Mouse (Mus musculus): ENCODE measurements around the gene Ano9. TPM values are rescaled to one million over a fixed set of nuclear protein-coding genes. Genes with fewer than 3 reads are reported as not detected.

Gene Ano9
- total RNA-seq (2015; ENCODE audit: low replicate concordance), result not detected in 2 replicates
- total RNA-seq (2017; ENCODE audit: low replicate concordance), result not detected in 2 replicates

GRCm38 (mm10) chr7:141117636-141118035 lies at the start of gene Ano9:
Gene Ano9 (minus strand): TSS chr7:141117806.
- ATAC-seq (replicated peaks; ENCODE audit: low FRiP score, poor library complexity, severe bottlenecking), result no peak

- no peak for ATAC-seq (replicated peaks; ENCODE audit: low FRiP score, poor library complexity, severe bottlenecking)
Measured at GRCm38 (mm10) chr7:141164850-141165249, 47.2 kb upstream of the Ano9 start.

- no peak for ATAC-seq (replicated peaks; ENCODE audit: low FRiP score, poor library complexity, severe bottlenecking)
Measured at GRCm38 (mm10) chr7:141164397-141164796, 46.8 kb upstream of the Ano9 start.

GRCm38 (mm10) chr7:141155362-141155761 lies 37.8 kb upstream of the Ano9 start:
- ATAC-seq (replicated peaks; ENCODE audit: low FRiP score, poor library complexity, severe bottlenecking), result no peak

- ATAC-seq (replicated peaks; ENCODE audit: low FRiP score, poor library complexity, severe bottlenecking), result no peak
Measured at GRCm38 (mm10) chr7:141148639-141149038, 31.0 kb upstream of the Ano9 start.

GRCm38 (mm10) chr7:141147044-141147443 lies 29.4 kb upstream of the Ano9 start:
- no peak for ATAC-seq (replicated peaks; ENCODE audit: low FRiP score, poor library complexity, severe bottlenecking)

- ATAC-seq (replicated peaks; ENCODE audit: low FRiP score, poor library complexity, severe bottlenecking), result peak; percentile 81
Measured at GRCm38 (mm10) chr7:141146043-141146595, 28.5 kb upstream of the Ano9 start.

- no peak for ATAC-seq (replicated peaks; ENCODE audit: low FRiP score, poor library complexity, severe bottlenecking)
Measured at GRCm38 (mm10) chr7:141145403-141145802, 27.8 kb upstream of the Ano9 start.

- ATAC-seq (replicated peaks; ENCODE audit: low FRiP score, poor library complexity, severe bottlenecking), result no peak
Measured at GRCm38 (mm10) chr7:141144650-141145049, 27.0 kb upstream of the Ano9 start.

GRCm38 (mm10) chr7:141143861-141144260 lies 26.3 kb upstream of the Ano9 start:
- no peak for ATAC-seq (replicated peaks; ENCODE audit: low FRiP score, poor library complexity, severe bottlenecking)

- ATAC-seq (replicated peaks; ENCODE audit: low FRiP score, poor library complexity, severe bottlenecking), result peak; percentile 67
Measured at GRCm38 (mm10) chr7:141143112-141143511, 25.5 kb upstream of the Ano9 start.

- ATAC-seq (replicated peaks; ENCODE audit: low FRiP score, poor library complexity, severe bottlenecking), result no peak
Measured at GRCm38 (mm10) chr7:141141326-141141725, 23.7 kb upstream of the Ano9 start.

- peak; percentile 79 for ATAC-seq (replicated peaks; ENCODE audit: low FRiP score, poor library complexity, severe bottlenecking)
Measured at GRCm38 (mm10) chr7:141131904-141132755, 14.5 kb upstream of the Ano9 start.

- ATAC-seq (replicated peaks; ENCODE audit: low FRiP score, poor library complexity, severe bottlenecking), result peak; percentile 75
Measured at GRCm38 (mm10) chr7:141131024-141131820, 13.6 kb upstream of the Ano9 start.

- ATAC-seq (replicated peaks; ENCODE audit: low FRiP score, poor library complexity, severe bottlenecking), result no peak; the same call in 1 of the 2 replicates
Measured at GRCm38 (mm10) chr7:141123517-141123856, 5.9 kb upstream of the Ano9 start.

- peak; percentile 92 for ATAC-seq (replicated peaks; ENCODE audit: low FRiP score, poor library complexity, severe bottlenecking)
Measured at GRCm38 (mm10) chr7:141122689-141123516, 5.3 kb upstream of the Ano9 start.

GRCm38 (mm10) chr7:141122245-141122644 lies 4.6 kb upstream of the Ano9 start, which contains the start of gene Ptdss2:
Gene Ptdss2 (plus strand): TSS chr7:141122382.
- ATAC-seq (replicated peaks; ENCODE audit: low FRiP score, poor library complexity, severe bottlenecking), result no peak

- ATAC-seq (replicated peaks; ENCODE audit: low FRiP score, poor library complexity, severe bottlenecking), result no peak
Measured at GRCm38 (mm10) chr7:141121051-141121531, 3.5 kb upstream of the Ano9 start.

- ATAC-seq (replicated peaks; ENCODE audit: low FRiP score, poor library complexity, severe bottlenecking), result no peak
Measured at GRCm38 (mm10) chr7:141120605-141121004, 3.0 kb upstream of the Ano9 start.
